Mouse (Mus musculus) 3134 (cell line): ENCODE results near the gene Mvd.

Experiments used
- DNase-seq: peaks from one replicate; pipeline ENCODE4 v3.0.0-alpha.2; 2011; ENCODE audit warnings: low spot score; ENCODE audit not compliant: insufficient read length; ENCODE audit errors: extremely low read depth

Mvd gene

GRCm38 (mm10) chr8:122443262-122444006, at the start of gene Mvd:
Mvd (minus strand) TSS chr8:122443422.
- peak; percentile 99 for DNase-seq

- no peak for DNase-seq
These were observed 45.2 kb upstream of the Mvd start for GRCm38 (mm10) chr8:122488387-122488786.

DNA sequence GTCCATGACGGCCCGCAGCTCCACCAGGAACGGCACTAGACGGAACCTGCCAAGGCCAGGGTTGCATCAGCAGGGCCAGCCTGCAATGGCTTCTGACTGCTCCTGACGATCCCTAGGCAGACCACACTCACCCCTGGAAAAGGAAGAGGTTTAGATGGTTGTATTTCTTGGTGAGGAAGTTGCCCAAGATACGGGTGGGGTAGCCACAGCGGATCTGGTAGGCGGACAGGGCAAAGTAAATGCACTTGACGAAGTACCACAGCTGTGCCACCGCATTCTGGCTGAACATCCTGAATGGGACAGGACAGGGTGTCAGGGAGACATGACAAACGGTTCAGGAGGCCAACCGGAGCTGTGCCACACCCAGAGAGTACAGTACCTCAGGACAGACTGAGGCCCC, 41.6 kb upstream of the Mvd start:
- no peak for DNase-seq

DNA sequence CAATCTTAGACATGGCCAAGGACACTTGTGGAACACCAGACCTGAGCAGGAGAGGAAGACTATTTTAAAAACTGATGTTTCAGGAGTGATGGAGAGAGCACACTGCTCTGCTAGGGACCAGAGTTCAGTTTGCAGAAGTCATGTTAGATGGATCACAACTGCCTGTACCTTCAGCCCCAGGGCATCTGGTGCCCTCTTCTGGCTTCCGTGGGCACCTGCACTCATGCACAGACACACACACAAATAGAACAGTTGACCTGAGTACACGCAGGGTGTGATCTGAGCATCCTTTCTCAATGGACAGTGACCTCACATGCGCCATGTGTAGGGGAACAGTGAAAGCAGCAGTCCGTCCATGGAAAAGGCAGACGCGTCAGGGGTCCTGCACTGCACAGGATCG, 40.7 kb upstream of the Mvd start:
- DNase-seq, result no peak

- no peak for DNase-seq
These were observed 39.2 kb upstream of the Mvd start for GRCm38 (mm10) chr8:122482448-122482847.

GRCm38 (mm10) chr8:122475580-122476320, 32.5 kb upstream of the Mvd start, which contains the start of the genes Rnf166 and Ctu2:
Rnf166 (minus strand) TSS chr8:122476064.
Ctu2 (plus strand) TSS chr8:122476143.
- DNase-seq, result peak; percentile 83

DNA sequence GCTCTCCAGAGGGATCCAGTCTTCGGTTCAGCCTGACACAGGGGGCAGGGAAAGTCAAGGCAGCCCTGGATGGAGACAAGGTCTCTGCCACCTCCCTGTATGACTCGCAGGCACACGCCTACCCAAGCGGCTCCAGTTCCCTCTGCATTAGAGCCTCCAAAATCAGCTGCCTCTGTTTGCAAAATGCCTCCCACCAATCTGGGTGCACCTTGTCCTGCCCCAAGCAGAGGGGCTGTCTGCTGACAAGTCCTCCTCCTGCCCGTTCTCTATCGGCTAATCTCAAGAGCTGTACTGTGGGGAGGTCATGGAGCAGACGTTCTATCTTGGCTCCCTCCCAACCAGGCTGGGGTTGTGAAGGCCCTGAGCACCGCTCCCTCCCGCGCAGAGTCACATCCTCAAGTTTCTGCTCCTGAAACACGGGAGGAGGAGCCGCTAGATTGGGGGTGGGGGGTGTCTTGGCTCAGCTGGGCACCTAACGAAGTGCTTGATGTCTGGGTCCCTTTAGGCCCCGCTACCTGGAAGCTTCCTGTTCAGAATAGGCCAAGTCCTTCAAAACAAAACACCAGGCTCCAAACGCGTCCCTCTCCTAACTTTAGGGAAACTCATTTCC, 31.8 kb upstream of the Mvd start:
- DNase-seq, result peak; percentile 49

DNA sequence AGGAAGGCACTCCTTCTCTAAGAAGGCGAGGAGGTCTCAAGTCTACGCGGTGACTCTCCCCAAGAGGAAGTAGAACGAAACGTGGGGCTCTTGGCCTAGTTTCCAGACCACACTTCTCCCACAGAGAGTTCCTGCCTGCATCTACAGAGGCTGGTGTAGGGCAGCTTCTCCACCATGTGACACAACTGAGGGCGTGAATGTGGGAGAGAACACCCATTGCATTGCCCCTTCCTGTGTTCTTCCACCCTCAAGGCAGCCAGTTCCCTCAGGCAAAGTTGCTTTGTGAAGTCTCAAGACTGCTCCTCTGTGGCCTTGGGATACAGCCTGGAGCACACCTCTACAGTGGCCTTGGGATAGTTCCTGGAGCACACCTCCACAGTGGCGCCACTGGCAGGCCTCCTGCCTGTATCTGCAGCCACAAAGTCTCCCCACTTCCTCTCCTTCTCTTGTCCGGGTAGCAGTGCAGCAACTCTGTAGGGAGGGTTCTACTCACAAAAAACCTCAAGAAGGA, 30.7 kb upstream of the Mvd start:
- no peak for DNase-seq

- DNase-seq, result no peak
These were observed 27.5 kb upstream of the Mvd start for GRCm38 (mm10) chr8:122470691-122471090.

DNA sequence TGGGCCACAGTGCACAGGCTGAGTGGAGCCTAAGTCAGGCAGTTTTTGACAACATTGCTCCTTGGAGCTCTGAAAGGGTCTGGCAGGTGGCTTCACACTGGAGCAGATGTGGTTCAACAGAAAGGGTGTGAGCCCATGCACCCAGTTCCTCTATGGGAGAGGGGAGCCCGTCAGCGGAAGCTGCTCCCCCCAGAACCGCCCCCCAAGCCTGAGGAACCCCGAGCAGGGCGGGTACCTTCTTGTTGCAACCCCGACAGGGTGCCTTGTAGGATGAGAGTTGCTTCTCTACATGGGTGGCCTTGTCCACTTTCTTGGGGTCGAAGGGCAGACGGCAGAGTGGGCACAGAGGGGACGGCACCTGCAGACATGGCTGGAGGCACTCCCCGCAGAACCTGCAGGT, 26.7 kb upstream of the Mvd start:
- no peak for DNase-seq

DNA sequence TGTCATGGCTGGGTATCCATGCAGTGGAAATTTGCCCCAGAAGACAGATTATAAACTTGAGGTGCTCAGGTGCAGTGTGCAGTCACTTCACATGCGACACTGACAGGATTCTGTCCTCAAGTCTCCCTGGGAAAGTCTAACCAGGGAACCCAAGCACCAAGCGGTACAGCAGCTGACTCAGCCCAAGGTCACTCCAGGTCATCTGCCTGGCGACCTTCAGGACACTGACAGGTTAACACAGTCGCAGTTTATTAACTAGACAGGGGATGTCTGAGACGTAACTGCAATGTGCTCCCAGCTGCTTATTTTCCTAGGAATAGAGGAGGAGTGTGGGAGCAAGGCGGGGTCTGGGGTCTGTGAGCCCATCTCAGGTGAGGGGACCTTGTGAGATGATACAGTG, 26.2 kb upstream of the Mvd start:
- DNase-seq, result no peak

DNA sequence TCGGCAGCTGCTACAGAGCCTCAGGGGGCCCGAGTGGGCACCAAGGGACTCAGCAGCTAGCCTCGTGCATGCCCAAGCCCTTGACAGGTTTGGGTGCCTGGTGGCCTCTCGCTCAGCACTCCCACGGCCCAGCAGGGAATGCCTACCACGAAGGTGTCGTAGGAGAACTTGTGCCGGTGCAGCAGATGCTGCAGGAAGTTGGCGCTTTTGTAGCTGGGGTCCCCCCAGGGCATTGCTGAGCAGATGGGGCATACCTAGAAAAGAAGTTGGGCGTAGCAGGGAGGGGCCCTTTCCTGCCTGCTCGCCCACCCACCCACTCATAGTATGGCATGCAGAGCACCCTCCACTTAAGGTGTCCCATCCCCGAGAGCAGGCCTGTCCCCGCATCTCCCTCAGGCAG, 24.6 kb upstream of the Mvd start:
- DNase-seq, result no peak

DNA sequence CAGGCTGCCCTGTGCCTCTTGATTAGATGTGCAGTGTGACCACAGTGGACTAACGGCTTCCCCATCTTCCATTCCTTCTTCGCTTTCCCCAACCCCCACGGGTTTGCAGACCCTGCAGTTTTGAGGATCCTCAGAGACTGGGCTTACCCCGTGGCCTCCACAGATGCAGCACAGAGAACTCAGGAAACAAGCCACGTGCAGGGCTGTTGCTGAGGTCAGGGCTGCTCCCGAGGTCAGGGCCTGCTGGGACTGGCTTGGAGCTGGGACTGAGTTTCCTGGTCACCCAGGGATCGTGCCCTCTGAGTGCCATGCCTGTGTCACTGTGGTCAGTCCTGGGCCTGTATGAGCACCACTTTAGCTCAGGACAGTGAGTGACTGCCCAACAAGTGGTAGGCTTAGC, 21.8 kb upstream of the Mvd start:
- no peak for DNase-seq

GRCm38 (mm10) chr8:122463651-122464640, 20.7 kb upstream of the Mvd start:
- DNase-seq, result no peak

- DNase-seq, result no peak
These were observed 19.3 kb upstream of the Mvd start for GRCm38 (mm10) chr8:122462510-122462909.

DNA sequence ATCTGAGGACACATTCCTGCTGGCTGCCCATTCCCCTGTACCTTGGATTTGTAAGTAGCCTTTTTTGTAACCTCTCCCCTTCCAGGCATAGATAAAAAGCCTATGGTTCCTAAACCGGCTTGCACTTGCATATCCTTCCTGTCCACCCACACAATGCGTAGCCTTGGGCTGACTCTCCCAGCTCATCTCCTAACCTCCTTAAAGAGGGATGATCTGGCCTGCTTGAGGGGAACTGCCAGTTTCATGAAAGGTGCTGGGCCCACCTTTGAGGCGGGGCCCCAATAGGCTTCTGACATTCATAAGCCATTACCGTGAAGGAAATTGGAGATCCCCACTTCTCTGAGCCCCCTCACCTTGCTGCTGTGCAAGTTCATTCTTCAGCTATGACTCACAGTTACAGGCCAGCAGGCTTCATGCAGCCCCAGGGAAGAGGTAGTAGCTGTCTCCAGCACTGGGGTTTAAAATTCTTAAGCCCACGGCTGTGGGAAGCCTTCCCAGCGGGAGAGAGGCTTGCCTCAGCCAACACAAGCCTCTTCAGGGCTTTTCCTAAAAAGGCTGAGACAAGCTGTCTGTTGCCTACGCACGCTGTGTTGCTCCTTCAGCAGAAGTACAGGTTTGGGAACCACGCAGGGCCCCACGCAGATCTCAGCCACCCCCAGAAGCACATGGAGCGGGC, 18.4 kb upstream of the Mvd start:
- DNase-seq, result peak; percentile 51

GRCm38 (mm10) chr8:122460524-122461472, 17.6 kb upstream of the Mvd start, which contains the start of gene Snai3:
Snai3 (minus strand) TSS chr8:122460733.
- DNase-seq, result peak; percentile 53

DNA sequence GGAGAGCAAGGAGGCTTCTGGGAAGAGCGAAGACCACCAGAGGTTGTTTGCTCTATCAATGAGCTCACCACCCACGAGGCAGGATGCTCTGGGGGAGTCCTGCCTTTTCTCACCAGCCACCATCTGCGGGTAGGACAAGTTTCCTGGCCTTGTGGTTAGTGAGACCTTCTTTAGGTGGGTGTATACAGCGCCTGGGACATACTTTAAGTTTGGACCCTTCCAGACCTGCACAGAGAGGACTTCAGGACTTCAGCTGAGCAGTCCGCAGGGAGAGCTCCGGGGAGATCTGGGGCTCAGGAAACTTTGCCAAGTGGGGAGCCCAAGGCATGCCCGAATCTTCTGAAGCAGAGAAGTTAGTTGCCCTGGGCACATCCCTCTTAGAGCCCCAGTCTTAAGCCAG, 16.8 kb upstream of the Mvd start:
- no peak for DNase-seq
